Mouse (Mus musculus) monocyte, adult 5-6 weeks (primary cell): ENCODE measurements around the gene Kdm2a. TPM values are rescaled to one million over a fixed set of nuclear protein-coding genes. Genes with fewer than 3 reads are reported as not detected.
A peak's percentile ranks its signal among the peaks of the same experiment; 100 is the strongest.

Experiments used
- ATAC-seq: fragments of 153-309, 156-312 bp; replicated peaks from 2 replicates; pipeline ENCODE4 v1.8.0; 2017; ENCODE audit warnings: mild to moderate bottlenecking; ENCODE audit not compliant: low TSS enrichment, insufficient number of reproducible peaks, severe bottlenecking, poor library complexity, low FRiP score
- total RNA-seq: library from RNA; stranded (forward); fragments of 200-1000, 200-491, 200-594 nt; gene quantifications from 3 replicates; pipeline ENCODE4 v1.2.3, GENCODE M21; 2017

The Kdm2a gene
- total RNA-seq, 1 experiment from 2014 or later = 109 TPM

DNA sequence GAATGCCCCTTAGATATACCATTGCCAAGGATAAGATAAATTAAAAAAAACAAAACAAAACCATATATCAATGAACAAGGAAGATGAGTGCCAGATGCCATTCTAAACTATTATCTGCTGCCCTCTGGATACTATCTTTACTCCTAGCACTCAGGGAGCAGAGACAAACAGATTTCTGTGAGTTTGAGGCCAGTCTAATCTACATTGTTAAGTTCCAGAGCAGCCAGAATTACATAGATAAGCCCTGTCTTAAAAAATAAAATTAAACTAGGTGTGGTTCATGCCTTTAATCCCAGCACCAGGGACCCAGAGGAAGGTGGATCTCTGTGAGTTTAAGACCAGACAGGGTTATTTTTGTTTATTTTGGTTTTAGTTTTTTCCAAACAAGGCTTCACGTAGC, 51.6 kb downstream of the Kdm2a start:
- no peak for ATAC-seq

DNA sequence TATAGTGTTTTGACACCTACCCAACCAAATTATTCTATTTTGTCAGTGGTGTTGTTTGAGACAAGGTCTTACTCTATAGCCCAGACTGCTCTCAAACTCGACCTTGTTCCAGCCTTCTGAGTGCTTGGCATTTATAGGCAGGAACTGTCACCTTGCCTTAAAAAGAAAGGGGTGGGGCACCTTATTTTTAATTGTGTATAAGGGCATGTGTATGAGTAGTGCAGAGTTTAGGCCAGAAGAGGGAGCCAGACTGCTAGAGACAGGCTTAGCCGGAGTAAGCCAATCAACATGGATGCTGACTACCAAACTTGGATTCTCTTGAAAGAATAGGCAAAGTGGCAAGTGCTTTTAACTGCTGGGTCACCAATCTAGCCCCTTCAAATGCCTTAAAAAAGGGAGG, 59.9 kb downstream of the Kdm2a start:
- peak; percentile 72 for ATAC-seq

DNA sequence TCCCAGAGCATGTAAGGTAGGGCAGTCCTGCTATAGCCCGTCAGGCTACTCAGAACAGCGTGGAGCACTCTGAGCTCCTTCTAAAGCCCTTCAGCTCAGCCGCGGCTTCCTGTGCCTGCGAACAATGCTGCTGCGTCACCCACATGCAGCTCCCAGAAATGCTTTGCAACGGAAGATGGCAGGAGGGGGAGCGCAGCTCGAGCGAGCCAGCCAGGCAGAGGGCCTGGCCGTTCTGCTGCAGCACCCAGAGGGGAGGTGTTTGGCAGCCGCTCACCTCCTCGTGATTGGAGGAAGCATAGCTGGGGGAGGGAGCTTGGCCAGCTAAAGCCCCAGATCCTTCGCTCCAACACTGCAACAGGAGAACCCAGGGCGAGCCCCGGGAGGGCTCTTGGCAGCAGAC, 64.3 kb downstream of the Kdm2a start:
- peak; percentile 93 for ATAC-seq

DNA sequence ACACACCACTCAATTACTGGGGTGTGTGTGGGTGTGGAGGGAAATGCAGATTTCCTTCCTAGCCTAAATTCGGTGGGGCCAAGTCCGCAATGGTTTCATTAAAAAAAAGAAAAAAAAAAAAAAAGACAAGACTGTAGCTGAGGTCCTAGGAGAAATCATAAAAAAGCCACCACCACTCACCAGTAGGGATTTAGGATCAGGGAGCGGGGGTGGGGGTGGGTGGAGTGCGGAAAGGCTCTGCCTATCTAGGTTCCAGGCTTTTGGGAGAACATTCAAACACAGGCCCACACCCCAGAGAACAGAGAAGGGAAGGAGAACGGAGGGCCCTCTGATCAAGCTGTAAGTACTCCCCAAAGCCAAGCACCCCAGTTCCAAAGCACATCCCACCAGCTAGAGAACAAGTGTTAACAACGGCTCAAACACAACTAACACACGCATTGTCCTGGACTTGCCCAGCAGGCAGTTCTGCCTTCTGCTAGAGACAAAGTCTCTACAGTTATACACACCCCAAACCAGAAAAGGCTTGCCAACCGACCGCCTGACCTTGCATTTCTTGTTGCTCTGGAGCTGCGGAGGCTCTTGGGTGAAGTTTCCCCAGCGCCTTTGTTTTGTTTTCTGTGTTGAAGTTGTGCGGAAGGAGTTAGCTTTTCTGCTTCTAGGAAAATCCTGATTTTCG, 64.8 kb downstream of the Kdm2a start:
- no peak; the same call in 1 of the 2 replicates for ATAC-seq

DNA sequence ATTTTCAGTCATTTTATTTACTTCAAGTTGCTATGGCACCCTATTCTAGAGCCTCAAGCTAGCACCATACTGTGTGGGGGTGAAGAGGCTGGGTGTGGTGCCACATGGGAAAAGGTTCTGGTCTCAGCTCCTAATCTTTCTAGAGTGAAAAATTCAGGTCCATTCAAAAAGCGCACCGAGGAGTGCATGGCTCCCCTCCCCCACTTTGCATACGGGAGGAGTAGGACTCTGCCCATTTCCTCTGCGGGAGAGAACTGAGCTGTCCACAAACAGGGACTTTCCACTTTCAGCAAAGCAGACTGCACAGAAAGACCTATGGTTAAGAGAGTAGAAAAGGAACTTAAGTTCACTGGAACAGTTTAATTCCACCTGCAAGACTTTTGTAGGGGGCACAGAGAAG, 65.4 kb downstream of the Kdm2a start:
- peak; percentile 40 for ATAC-seq

DNA sequence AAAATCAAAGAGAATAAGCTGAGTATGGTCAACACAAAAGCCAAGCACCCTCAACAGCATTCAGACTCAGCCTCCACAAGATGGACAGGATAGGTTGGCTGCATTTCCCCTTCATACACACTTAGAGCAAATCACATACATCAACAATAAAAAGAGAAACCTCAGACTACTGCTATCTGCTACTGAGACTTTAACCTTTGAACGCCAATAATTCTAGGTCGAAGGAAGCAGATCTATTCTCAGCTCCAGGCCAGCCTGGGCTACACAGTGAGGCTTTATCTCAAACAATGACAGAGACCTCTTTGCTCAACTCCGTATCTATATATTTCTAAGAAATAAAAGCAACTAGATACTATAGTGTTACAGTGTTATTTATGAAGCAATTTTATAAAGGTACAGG, 66.8 kb downstream of the Kdm2a start:
- no peak for ATAC-seq

DNA sequence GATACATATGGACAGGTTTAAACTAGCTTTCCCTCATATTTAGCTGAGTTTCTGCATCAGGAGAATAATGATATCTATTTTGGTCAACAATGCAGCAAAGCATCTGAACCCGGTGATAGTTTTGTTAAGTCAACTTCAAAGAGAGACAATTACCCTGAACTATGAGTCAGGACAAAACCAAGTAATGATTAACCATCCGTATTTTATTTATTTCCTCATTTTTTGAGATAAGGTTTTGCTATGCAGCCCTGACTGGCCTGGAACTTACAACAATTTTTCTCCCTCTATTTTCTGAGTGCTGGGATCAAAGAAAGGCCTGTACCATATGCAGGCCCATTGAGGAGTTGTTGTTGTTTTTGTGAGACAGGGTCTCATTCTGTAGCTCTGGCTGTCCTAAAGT, 67.5 kb downstream of the Kdm2a start:
- ATAC-seq = no peak

DNA sequence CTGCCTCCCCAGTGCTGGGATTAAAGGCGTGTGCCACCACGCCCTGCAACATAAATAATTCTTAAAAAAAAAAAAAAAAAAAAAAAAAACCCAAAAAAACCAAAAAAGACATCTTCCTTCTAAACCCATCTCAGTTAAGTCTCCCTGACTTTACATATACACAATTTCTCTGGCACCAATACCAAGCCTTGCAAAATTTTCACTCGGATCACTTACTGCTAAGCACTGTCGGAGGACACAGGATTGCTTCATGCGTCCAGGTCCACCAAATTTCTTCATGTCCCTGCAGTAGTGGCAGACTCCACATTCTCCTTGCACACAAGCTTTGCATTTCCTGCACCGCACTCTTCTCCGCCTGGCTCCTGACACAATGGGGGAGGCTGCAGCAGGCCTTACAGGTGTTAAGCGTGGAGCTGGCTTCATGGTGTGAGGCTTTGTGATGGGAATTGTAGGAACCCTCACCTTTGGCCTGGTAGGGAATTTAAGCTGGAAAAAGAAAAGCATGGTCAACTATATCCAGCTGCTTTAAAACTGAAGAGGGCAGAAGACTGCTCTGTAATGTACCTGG, 69.3 kb downstream of the Kdm2a start:
- no peak for ATAC-seq

DNA sequence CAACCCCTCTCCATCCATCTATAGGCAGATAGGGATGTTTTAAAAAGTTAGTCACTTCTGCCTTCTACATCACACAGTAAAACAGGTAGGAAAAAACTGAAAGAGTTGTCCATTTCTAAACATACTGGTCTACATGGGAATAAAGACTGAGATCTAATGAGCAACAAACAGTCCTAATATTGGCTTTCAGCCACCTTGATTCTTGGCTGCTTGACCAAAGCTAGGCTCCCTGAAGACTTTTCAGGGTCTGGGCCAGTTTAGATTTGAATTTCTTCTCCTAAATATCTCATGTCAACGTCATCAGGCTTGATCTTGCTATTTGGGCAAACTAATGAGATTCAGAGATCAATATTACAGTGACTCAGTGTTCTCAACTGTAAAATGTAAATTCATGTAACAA, 71.2 kb downstream of the Kdm2a start:
- ATAC-seq = no peak

DNA sequence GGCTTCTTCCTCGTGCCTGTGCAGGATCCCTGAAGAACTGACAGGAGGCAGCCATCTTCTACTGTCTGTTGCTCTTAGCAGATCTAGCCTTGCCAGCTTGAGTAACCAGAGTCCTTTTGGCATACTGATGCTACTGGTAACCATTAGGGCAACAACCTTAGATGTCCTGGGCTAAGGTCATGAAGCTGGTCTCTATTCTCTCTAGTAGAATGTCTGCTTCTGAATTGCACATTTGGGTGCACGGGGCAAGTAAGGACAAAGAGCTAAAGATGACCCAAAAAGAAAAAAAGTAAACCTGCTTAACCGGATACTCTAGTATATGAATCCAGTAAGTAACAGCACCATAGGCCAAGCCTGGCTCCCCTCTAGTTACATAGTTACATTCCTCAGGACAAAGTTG, 72.0 kb downstream of the Kdm2a start:
- ATAC-seq = no peak

DNA sequence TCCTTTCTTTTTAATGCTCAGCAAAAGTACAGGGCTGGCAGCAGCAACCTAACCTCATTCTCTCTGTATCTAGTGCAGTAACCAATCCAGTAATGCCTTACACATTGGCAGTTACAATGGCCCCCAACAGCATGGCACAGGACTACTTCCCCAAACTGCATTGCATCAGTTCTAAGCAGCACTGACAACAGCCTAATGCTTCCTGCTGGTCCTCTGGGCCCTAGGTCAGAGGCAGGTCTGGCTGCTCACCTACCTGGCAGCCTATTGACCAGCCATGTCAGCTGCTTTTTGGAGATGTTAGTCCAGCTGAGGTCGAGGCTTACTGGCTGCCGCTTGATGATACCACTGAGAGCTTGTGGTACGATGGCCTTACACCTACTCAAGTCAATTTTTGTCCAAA, 76.0 kb downstream of the Kdm2a start:
- ATAC-seq = no peak

DNA sequence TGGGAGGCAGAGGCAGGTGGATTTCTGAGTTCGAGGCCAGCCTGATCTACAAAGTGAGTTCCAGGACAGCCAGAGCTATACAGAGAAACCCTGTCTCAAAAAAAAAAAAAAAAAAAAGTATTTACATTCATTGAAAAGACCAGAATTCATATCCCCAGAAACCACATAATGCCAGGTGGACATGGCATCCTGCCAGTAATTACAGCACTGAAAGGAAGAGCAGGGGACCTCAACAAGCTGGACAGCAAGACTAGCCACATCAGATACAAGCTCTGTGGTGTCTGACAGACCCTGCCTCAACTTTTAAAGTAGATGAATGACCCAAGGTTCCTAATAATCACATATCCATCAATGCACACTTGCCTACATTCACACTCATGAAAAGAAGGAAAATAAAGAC, 76.5 kb downstream of the Kdm2a start:
- no peak for ATAC-seq

DNA sequence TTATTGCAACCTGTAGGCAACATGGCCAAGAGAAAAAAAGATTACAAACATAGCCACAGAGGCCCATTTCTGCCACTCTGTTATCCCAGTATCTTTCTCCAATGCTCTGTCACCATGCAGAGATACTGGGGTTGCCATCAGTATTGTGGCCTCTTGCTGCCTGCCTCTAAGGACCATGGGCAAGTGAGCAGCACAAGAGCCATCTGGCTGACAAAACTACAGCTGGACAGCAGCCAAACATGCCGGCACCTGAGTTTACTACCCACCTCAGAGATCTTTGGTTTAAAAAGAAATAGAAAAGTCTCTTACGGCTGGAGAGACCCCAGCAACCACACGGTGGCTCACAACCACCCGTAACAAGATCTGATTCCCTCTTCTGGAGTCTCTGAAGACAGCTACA, 78.8 kb downstream of the Kdm2a start:
- ATAC-seq = no peak

DNA sequence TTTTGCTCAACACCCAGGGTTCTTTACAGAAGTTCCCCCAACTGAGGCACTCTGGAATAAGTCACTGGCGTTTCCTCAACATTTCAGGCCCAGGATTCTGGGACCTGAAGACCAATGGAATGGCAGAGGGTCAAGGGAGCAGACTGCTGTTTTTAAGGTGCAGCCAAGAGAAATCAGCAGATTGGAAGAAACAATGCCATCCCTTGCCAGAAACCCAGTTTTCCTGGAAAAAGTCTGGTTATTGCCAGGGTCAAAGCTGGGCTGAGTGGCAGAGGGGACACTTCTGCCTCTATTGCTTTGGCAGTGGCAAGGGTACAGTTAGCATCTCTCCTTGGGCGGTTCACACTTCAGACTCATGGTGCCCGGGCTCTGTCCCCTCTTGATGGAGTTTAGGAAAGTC, 80.9 kb downstream of the Kdm2a start:
- no peak for ATAC-seq

DNA sequence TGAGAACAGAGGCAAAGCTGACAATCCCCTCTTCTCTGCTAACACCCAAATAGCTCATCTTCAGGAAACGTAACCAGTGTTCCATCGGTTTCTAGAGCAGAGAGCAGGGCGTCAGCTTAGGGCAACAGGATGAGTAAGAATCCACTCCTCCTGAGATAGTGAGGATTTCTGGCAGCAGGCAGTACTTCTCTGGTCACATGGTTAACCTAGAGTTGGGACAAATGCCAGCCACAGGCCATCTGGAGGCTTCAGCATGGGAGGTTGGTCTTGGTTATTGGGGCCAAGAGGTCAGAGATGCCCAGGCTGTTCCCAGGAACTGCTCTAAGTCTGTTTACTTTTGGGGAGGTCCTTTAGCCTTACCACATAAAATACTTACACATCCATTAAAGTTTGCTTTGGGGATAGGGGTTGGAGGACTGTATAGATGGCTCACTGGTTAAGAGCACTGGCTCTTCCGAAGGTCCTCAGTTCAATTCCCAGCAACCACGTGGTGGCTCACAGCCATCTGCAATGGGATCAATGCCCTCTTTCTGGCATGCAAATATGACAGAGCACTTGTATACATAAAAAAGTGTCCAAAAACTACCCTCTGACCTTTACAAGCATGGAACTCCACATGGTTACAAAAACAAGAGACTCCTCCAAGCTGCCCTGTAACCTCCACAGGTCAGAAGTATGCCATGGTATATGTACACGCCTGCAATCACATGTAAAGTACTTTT, 82.7 kb downstream of the Kdm2a start:
- no peak for ATAC-seq

DNA sequence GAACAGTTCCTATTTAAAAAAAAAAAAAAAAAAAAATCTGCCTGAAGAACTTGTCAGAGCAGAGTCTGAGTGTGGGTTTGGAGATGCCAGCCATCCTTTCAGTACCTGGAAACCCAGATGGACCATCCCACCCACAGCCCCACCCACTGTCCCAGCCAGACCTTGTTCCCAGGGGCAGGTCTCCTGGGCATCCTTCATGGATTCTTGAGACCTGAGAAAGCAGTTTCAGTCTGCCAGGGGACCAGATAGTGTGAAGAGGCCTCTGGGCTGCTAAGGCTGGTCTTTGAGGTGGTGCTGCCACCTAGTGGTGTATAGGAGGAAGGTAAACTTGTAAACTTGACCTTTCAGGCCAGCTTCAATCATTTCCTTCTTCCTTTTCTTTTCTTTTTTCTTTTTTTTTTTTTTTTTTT, 88.3 kb downstream of the Kdm2a start:
- ATAC-seq = peak; percentile 52

DNA sequence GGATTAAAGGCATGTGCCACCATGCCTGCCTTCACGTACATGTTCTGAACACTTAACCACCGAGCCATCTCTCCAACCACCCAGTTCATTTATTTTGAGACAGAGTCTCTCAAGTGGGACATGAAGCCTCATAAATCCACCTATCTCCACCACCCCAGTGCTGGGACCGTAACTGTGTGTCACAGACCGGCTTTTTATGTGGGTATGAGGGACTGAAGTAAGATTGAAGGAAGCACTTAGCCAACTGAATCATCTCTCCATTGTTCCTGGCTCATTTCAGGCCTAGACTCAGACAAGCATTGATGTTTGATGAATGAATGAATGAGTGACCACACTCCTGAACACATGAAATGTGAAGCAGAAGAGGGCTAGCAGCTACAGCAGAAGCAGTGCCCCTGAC, 88.8 kb downstream of the Kdm2a start:
- ATAC-seq = no peak

DNA sequence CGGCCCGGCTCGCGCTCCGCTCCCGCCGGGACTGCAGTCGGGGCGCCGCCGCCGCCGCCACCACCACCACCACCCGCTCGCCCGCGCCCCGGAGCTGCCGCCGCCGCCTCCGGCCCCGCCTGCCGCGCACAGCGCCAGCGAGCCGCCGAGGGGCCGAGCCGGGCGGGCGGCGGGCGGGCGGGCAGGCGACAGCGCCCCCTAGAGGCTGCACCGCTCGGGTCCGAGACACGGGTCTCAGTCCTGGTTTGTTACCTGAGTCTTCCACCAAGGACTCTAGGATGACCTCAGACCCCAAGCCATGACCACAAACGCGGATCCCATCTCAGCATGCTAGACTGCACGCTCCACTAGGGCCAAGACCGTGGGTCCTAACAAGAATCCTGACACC, 91.9 kb downstream of the Kdm2a start, which contains the start of gene Grk2:
TSS of gene Grk2 (minus strand) at position 33 of the 388 bp plus-strand sequence.
- no peak for ATAC-seq

DNA sequence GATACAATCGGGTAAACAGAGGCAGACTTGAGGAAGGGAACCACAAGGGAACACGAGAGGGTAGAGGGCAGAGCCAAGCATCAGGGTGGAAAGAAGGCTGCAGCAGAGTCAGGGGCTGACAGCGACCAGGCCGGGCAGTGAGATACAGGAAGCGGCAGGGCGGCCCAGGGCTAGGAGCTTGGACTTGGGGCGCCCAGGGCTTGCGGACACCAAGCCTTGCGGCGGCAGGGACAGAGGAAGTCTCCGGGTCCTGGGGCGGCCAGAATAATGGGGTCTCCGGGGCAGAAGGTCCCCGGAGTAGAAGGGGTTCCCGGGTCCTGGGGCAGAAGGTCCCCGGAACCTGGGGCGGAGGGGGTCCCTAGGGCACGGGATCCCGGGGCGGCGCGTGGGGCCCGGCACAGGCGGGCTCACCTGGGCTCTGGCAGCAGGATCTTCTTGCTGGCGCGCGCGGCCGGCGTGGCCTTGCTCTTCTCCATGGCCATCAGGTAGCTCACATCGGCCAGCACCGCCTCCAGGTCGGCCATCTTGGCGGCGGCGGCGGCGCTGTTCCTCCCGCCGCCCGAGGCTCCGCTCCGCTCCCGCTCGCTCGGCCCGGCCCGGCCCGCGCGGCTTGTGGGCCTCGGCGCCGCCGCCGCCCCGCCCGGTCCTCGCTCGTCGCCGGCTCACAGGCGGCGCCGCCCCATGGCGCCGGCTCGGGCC, 92.4 kb downstream of the Kdm2a start:
- ATAC-seq = no peak
